Mouse (Mus musculus) T-helper 2 cell (primary cell): ENCODE measurements around the gene Baz1a.

Experiments
- in situ Hi-C: fragments of 300-600 bp; cut with MboI, MseI; formaldehyde crosslinking; loops from one replicate; pipeline ENCODE4 v1.15.1; 2025; ENCODE audit warnings: high pct_unique_total_duplicates

Gene Baz1a

GRCm38 (mm10) chr12:54861991-54862605 is 152.1 kb downstream of the Baz1a start:
- in situ Hi-C loops: no loop called here

- in situ Hi-C loops: no loop called here
Measured at GRCm38 (mm10) chr12:54859531-54859930, 154.6 kb downstream of the Baz1a start.

GRCm38 (mm10) chr12:54850551-54850950 is 163.6 kb downstream of the Baz1a start:
- in situ Hi-C loops: no loop called here

GRCm38 (mm10) chr12:54844415-54844814 is 169.7 kb downstream of the Baz1a start:
- in situ Hi-C loops: no loop called here
